Mouse (Mus musculus) testis, adult 10 weeks (tissue): ENCODE data around the gene Olfr839-ps1. TPM values are rescaled to one million over a fixed set of nuclear protein-coding genes. Genes with fewer than 3 reads are reported as not detected.

ENCODE experiments used
- polyA plus RNA-seq: library from polyadenylated mRNA; stranded (reverse); fragments of 350-450 nt; fragmentation: Illumina TruSeq; extraction: RNeasy Lipid Tissue Mini Kit (QIAGEN cat#74804); gene quantifications from one replicate; pipeline ENCODE4 v1.2.3, GENCODE M21; 2014; ENCODE audit warnings: low read depth, low replicate concordance

Olfr839-ps1 gene
- not detected for polyA plus RNA-seq

GRCm38 (mm10) chr9:19177212-19177611, at the start of gene Olfr839-ps1:
Gene Olfr839-ps1 (minus strand): TSS chr9:19177312.

GRCm38 (mm10) chr9:19136017-19136416, 41.1 kb downstream of the Olfr839-ps1 start, which contains the start of gene Olfr837:
Gene Olfr837 (plus strand): TSS chr9:19136317.

GRCm38 (mm10) chr9:19120082-19120481, 57.0 kb downstream of the Olfr839-ps1 start, which contains the start of gene Olfr836:
Gene Olfr836 (plus strand): TSS chr9:19120382.

Other genes starting within 250 kb of the Olfr839-ps1 start
- not detected for gene Olfr832, start 240.2 kb downstream of the Olfr839-ps1 start, polyA plus RNA-seq
- gene Olfr834, start 189.3 kb downstream of the Olfr839-ps1 start, polyA plus RNA-seq, result not detected
- gene Olfr835, start 144.6 kb downstream of the Olfr839-ps1 start, polyA plus RNA-seq, result not detected
- gene Olfr836, start 56.9 kb downstream of the Olfr839-ps1 start, polyA plus RNA-seq, result 0.08 TPM
- not detected for gene Olfr837, start 41.0 kb downstream of the Olfr839-ps1 start, polyA plus RNA-seq
- gene Olfr843, start 74.7 kb upstream of the Olfr839-ps1 start, polyA plus RNA-seq, result not detected
- not detected for gene Olfr844, start 139.0 kb upstream of the Olfr839-ps1 start, polyA plus RNA-seq
- gene Olfr845, start 159.1 kb upstream of the Olfr839-ps1 start, polyA plus RNA-seq, result not detected
- not detected for gene Olfr846, start 186.7 kb upstream of the Olfr839-ps1 start, polyA plus RNA-seq
- gene Olfr847, start 201.4 kb upstream of the Olfr839-ps1 start, polyA plus RNA-seq, result not detected